Mouse (Mus musculus) heart, postnatal 25 days (tissue): ENCODE measurements at regions not wholly inside any gene's neighbourhood (a gene's known extent, or its start where the extent isn't known, plus 50 kb on each side); places are given as distances from the start of the nearest gene placed in this dataset.
"Not testable (repeated sequence)": the region's sequence is repeated elsewhere in the genome, so short reads cannot be mapped to it uniquely, and the experiment has no call there.

ENCODE experiments used
- DNase-seq: peaks from one replicate; pipeline ENCODE4 v3.0.0; 2022; ENCODE audit warnings: low spot score
- intact Hi-C: fragments of 180-260 bp; cut with DNase I; formaldehyde crosslinking; loops from one replicate; pipeline ENCODE4 v1.15.1; 2025

- DNase-seq, result not testable (repeated sequence)
Measured at GRCm38 (mm10) chr8:71823655-71824622, 57.9 kb upstream of the Zfp709 start.

GRCm38 (mm10) chr8:71822749-71823148 is 59.1 kb upstream of the Zfp709 start:
- intact Hi-C loops, DNase-seq: not testable (repeated sequence)

More at GRCm38 (mm10) chr8:71823655-71824622, 57.9 kb upstream of the Zfp709 start:
- intact Hi-C loops, result not testable (repeated sequence)

- intact Hi-C loops, result not testable (repeated sequence)
Measured at GRCm38 (mm10) chr8:71819936-71820335, 61.9 kb upstream of the Zfp709 start.

GRCm38 (mm10) chr8:71819381-71819780 is 62.4 kb upstream of the Zfp709 start:
- DNase-seq, intact Hi-C loops: not testable (repeated sequence)

More at GRCm38 (mm10) chr8:71819936-71820335, 61.9 kb upstream of the Zfp709 start:
- not testable (repeated sequence) for DNase-seq

GRCm38 (mm10) chr8:71816272-71817034 is 65.4 kb upstream of the Zfp709 start:
- DNase-seq, intact Hi-C loops: not testable (repeated sequence)

DNA sequence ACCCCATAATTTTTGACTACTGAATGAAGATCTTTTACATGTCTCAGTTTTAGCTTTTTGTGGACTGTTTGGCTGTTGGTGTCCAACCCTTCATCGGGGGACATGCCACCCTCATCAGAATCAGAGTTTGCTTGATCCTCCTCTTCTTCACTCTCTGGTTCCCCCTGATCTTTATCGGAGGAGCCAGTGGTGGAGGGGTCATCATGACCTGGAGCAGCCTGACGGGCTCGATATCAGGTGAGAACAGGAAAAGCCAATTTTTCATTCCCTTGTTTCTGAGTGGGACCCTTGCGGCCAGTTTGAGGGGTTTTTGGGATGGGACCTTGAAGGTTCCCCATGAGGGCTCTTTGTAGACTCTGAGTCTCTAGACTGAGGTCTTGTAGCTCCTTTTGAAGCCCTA is 66.0 kb upstream of the Zfp709 start:
- DNase-seq, intact Hi-C loops: not testable (repeated sequence)

DNA sequence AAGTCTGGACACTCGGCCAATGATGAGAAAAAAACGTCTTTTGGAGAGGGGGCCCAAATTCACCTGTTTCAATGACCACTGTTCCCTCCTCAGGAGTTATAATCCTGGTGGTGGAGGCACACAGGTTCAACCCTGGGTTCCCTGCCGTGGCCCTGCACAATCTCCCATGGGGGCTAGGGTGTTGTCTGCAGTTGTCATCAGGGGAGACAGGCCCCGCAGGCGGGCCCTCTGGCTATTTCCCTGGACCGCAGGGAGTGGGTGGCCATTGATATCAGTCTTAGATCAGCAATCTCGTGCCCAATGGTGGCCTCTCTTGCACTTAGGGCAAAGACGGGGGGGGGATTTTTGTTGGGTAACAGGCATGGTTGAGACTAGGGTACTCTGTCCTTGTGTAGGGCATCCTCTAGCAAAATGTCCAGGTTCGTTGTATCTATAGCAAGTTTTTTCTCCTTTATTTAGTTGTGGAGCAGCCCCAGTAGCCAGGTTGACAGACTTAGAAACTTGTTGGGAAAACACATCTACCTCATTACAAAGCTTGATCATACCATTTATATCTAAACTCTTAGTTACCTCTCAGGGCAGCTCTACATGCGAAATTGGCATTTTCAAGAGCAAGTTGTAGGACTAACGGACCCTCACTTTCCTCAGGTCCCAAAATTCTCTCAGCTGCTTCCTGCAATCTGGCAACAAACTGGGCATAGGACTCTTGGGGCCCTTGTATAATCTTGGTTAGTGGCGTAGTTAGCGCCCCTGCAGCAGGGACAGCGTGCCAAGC is 66.9 kb upstream of the Zfp709 start:
- intact Hi-C loops, DNase-seq: not testable (repeated sequence)

- DNase-seq, intact Hi-C loops: not testable (repeated sequence)
Measured at GRCm38 (mm10) chr8:71813889-71814288, 67.9 kb upstream of the Zfp709 start.

- DNase-seq, intact Hi-C loops: not testable (repeated sequence)
Measured at GRCm38 (mm10) chr8:71813239-71813638, 68.6 kb upstream of the Zfp709 start.

DNA sequence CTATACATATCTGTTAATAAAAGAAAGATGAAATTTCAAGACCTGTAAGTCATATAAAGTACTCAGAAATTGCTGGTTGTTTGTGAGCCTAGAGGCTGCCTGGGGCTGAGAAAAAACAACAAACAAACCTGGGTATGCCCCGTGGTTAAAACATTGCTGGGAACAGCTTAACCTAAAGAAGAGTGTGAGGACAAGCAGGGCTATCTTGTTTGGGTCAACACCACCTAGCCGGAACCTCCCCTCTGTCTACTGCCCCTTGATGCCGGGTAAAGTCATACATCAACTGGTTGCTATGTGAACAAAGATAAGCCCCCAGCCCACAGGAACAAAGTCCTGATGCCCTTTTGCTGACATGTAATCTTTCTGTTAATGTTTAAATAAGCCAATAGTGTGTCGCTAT is 74.0 kb upstream of the Zfp709 start:
- intact Hi-C loops, DNase-seq: not testable (repeated sequence)

DNA sequence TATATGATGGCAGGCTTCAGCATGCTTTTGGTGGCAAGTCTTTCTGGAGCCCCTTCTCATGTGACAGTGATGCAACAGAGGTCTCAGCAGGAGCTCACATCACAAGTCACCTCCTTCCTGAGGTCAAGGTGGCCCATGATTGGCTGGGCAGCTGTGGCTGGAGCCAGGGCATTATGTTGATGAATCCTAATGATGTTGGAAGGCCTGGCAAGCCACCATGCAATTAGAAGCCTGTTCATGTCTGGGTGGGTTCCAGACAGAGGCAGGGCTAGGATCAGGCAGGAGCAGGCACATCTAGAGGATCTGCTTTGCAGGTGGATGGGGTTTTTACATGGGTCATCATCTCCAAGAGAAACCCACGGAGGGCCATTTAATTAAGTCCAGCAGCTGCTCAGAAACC is 77.2 kb upstream of the Zfp709 start:
- intact Hi-C loops, result not testable (repeated sequence)

GRCm38 (mm10) chr8:71802226-71802625 is 76.7 kb upstream of the Fcho1 start:
- DNase-seq, intact Hi-C loops: not testable (repeated sequence)

More for the DNA sequence above, 77.2 kb upstream of the Zfp709 start:
- DNase-seq, result not testable (repeated sequence)

GRCm38 (mm10) chr8:71789031-71789460 is 63.5 kb upstream of the Fcho1 start:
- DNase-seq, intact Hi-C loops: not testable (repeated sequence)

DNA sequence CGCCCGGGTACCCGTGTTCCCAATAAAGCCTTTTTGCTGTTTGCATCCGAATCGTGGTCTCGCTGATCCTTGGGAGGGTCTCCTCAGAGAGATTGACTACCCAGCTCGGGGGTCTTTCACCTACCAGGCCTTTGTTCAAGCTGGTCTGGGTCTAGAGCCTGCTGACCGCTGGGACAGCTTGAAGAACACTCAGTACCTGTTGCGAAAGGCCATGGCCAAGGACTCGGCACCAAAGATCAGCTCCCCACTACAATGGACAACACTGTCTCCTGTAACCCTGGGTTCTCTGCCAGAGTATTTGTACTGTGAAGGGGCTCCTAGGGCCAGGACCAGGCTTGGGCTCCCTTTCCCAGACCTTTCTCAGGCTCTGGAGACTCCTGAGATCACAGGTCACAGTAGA is 55.1 kb upstream of the Fcho1 start:
- DNase-seq, intact Hi-C loops: not testable (repeated sequence)

DNA sequence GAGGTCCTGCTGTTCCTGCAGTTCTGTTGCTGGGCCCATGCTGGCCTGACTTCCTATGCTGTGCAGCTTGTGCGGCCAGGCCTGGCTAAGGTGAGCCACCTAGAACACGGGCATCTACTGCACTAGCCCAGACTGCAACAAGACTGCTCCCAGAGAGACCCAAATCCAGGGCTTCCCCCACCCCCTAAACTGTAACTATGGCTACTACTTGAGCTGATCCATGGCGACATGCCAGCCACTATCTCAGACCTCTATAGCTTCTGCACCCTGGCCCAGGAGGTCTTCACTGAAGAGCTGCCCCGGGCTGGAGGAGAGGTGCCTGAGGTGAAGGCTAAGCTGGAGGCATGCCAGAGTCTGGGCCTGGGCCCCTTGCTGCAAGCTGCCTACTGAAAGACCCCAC is 54.3 kb upstream of the Fcho1 start:
- DNase-seq, result not testable (repeated sequence)
- intact Hi-C loops, result loop anchor here (10.0 kb wide), 1 partner anchor 565 kb away; no protein-coding TSS in a partner anchor

GRCm38 (mm10) chr8:71779380-71779779 is 53.9 kb upstream of the Fcho1 start:
- intact Hi-C loops, result loop anchor here (10.0 kb wide), 1 partner anchor 565 kb away; no protein-coding TSS in a partner anchor
- not testable (repeated sequence) for DNase-seq

DNA sequence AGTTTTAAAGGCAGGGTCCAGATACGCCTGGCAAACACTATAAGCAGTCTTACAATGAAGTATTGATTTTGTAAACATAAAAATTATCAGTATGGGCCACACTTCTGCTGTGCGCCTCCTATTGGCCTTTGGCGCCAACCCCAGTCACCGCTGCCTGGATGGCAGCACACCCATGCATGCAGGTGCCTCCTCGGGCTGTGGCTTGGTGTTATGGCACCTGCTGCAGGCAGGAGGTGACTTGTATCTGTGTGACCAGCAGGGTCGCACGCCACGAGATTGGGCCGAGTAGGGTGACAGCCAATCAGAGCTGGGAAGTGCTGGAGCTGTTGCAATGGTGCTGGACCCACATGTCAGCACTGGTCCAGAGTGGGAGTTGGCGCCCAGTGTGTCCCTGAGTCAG is 53.4 kb upstream of the Fcho1 start:
- no peak for DNase-seq
- intact Hi-C loops, result loop anchor here (10.0 kb wide), 1 partner anchor 564 kb away; no protein-coding TSS in a partner anchor
